Mouse (Mus musculus) right cerebral cortex, postnatal 4 days (tissue): Measurements from ENCODE around the gene Fam47c.

ENCODE experiments used
- DNase-seq: peaks from one replicate; pipeline ENCODE4 v3.0.0-alpha.2; 2022

The Fam47c gene

GRCm38 (mm10) chrX:78737463-78737862 lies at the start of gene Fam47c:
TSS of gene Fam47c (plus strand) at chrX:78737763.
- DNase-seq = no peak

DNA sequence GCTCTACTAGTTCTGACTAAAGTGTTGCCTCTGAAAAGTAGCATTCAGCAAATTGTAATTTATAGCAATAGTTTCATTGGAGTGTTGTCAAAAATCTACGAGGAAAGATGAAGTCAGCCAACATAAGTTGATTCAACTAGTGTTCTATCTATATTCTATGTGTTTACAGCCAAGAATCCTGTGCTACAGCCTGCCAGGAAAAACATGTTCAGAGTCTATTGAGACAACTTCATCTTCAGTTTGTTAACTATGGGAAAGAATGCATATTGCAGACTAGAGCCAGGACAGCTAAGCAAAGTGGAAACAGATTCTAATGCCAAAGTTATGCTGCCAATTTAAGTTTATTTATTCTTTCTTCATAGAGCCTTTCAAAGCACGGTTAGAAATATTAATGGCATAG lies 31.8 kb downstream of the Fam47c start:
- no peak for DNase-seq

GRCm38 (mm10) chrX:78777078-78777477 lies 39.5 kb downstream of the Fam47c start:
- DNase-seq = no peak
